Mouse (Mus musculus): ENCODE data around the gene Alg5. TPM values are rescaled to one million over a fixed set of nuclear protein-coding genes. Genes with fewer than 3 reads are reported as not detected.
"Not testable (repeated sequence)": the region's sequence is repeated elsewhere in the genome, so short reads cannot be mapped to it uniquely, and the experiment has no call there.

Gene Alg5
- polyA plus RNA-seq, 1 experiment, result not detected

DNA sequence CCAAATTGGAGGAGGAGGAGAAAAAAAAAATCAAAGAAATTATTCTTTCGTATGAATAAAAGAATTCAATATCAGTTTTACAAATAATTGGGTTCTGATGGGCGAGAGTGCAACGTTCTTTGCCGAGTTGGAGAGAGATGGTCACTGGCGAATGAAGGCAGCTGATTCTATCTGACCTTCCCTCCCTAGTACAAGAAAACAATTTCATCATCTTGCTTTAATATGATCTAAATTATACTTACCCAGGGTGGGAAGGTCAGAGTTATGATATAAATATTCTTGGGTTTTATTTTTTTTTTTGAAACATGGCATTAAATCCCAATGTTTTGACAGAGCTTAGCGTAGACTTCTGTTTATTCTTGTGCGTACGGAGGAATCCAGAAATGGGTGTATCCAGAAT, 22.1 kb downstream of the Alg5 start:
- no peaks in the 10 kb centered on the region for H3K4me1 ChIP-seq (ENCODE audit: control insufficient read depth)
- no peak overlapping the region for H3K4me3 ChIP-seq (replicated peaks)
- no peaks in the 10 kb centered on the region for H3K9me3 ChIP-seq (ENCODE audit: control insufficient read depth, low read length)
- peaks cover 29% of the 10 kb centered on the region for H3K27me3 ChIP-seq (ENCODE audit: control insufficient read depth)
- H3K36me3 ChIP-seq (ENCODE audit: control insufficient read depth), result no peaks in the 10 kb centered on the region
- TF ChIP-seq TAL1 (IDR thresholded peaks at IDR 0.05; ENCODE audit: low read length), result no peak
- TF ChIP-seq GATA1 (IDR thresholded peaks at IDR 0.05; ENCODE audit: low read length), result no peak

DNA sequence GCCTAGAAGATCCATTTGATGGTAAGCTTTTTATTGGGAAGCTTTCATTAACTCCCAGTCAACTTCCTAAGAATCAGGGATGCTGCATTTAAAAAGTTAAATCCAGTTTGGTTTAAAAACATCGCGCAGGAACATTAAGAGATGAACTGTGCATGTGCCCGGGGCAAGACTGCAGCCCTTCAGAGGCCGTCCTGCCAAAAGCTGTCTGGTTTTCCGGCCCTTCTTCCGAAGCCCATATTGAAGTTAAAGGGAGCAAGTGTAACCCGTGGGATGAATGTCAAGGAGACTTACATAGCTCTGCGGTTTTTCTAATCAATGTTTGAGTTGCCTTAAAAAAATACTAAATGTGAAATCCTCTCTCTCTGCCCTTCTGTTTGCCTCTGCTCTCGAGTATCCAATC, 23.9 kb downstream of the Alg5 start:
- Histone ChIP-seq H3K4me1 (ENCODE audit: control insufficient read depth) (no peaks in the 10 kb centered on the region), H3K36me3 (ENCODE audit: control insufficient read depth) (no peaks in the 10 kb centered on the region), H3K4me3 (replicated peaks) (no peak overlapping the region), H3K9me3 (ENCODE audit: control insufficient read depth, low read length) (peaks cover 4% of the 10 kb centered on the region), H3K27me3 (ENCODE audit: control insufficient read depth) (peaks cover 29% of the 10 kb centered on the region)
- no peak for TF ChIP-seq GATA1 (IDR thresholded peaks at IDR 0.05; ENCODE audit: low read length)
- TF ChIP-seq TAL1 (IDR thresholded peaks at IDR 0.05; ENCODE audit: low read length), result no peak

DNA sequence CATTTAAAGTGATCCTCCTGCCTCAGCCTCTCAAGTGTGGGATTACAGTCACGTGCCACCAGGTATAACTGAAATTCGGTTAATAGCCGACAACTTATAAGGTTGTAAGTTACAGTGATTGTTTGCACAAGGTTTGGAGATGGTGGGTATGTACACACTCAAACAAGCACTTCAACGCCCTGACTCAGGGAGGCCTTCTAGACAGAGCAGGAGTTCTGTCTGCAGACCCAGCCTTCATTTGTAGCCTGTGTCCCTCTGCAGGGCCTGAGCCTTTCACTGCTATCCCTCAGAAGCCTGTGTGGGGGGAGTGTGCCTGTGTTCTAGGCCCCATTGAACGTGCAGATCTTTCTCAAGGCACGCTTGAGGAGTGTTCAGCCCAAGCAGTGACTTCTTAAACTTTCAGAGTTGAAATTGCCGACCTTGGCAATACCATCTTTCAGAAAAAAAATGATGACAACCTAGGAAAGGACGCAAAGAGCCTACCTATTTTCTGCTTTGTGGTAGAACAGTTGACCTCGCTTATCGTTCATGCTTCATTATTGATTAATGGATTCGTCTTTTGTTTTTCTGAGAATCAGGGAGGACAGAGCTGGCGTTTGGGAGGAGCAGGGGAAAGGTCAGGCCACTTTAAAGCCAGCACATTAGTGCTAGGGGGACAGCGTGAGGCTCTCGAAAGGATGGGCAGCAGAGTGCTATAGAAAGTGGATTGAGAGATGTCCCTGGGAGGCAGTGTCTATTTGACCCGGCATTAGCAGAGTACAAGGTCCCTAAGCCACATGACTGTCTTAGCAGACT, 25.2 kb downstream of the Alg5 start:
- no peaks in the 10 kb centered on the region for H3K4me1 ChIP-seq (ENCODE audit: control insufficient read depth)
- peaks cover 18% of the 10 kb centered on the region for H3K27me3 ChIP-seq (ENCODE audit: control insufficient read depth)
- TF ChIP-seq GATA1 (IDR thresholded peaks at IDR 0.05; ENCODE audit: low read length) (no peak), TAL1 (IDR thresholded peaks at IDR 0.05; ENCODE audit: low read length) (no peak)
- peaks cover 8% of the 10 kb centered on the region for H3K9me3 ChIP-seq (ENCODE audit: control insufficient read depth, low read length)
- H3K36me3 ChIP-seq (ENCODE audit: control insufficient read depth), result no peaks in the 10 kb centered on the region
- no peak overlapping the region for H3K4me3 ChIP-seq (replicated peaks)

DNA sequence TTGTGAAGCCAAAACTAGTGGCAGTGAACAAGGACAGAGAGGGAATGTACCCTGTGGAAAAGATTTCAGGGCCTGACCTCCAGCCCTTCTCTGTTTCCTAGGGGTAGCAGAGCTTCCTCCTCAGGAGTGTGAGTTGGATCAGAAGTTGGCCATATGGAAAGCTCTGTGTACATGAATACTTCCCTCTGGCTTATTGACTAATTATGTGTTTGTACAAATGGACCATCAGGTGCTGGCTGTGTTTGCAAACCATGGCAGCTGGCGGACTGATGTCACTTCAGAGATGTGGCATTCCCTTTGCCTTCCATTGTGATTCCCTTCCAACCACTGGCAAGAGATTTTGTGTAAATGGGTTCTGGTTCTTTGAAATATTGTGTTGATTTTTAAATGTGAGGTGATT, 25.9 kb downstream of the Alg5 start:
- TF ChIP-seq GATA1 (IDR thresholded peaks at IDR 0.05; ENCODE audit: low read length), result no peak
- no peak for TF ChIP-seq TAL1 (IDR thresholded peaks at IDR 0.05; ENCODE audit: low read length)
- Histone ChIP-seq H3K27me3 (ENCODE audit: control insufficient read depth) (peaks cover 11% of the 10 kb centered on the region), H3K9me3 (ENCODE audit: control insufficient read depth, low read length) (peaks cover 10% of the 10 kb centered on the region), H3K4me3 (replicated peaks) (no peak overlapping the region), H3K4me1 (ENCODE audit: control insufficient read depth) (no peaks in the 10 kb centered on the region), H3K36me3 (ENCODE audit: control insufficient read depth) (no peaks in the 10 kb centered on the region)

DNA sequence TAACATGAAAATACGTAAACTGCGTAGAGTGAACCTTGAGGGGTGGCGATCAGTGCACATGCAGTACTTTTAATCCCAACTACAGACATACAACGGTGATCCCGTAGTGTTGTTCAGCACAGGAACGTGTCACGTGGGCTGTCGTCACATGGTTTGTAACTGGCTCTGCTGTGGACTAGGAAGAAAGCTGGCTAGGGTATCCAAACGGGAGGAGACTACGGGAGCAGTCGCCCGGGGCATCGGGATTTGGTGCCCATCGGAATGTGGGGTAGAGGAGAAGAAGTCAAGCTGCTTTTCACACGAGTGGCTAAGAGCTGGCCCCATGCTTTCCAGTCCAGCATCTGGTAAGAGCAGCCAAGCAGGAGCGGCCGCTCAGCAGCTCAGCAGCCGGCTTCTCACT, 29.1 kb downstream of the Alg5 start:
- Histone ChIP-seq H3K4me3 (replicated peaks) (no peak overlapping the region), H3K4me1 (ENCODE audit: control insufficient read depth) (no peaks in the 10 kb centered on the region), H3K36me3 (ENCODE audit: control insufficient read depth) (no peaks in the 10 kb centered on the region), H3K9me3 (ENCODE audit: control insufficient read depth, low read length) (peaks cover 12% of the 10 kb centered on the region), H3K27me3 (ENCODE audit: control insufficient read depth) (no peaks in the 10 kb centered on the region)
- TF ChIP-seq TAL1 (IDR thresholded peaks at IDR 0.05; ENCODE audit: low read length), result no peak
- TF ChIP-seq GATA1 (IDR thresholded peaks at IDR 0.05; ENCODE audit: low read length), result no peak

DNA sequence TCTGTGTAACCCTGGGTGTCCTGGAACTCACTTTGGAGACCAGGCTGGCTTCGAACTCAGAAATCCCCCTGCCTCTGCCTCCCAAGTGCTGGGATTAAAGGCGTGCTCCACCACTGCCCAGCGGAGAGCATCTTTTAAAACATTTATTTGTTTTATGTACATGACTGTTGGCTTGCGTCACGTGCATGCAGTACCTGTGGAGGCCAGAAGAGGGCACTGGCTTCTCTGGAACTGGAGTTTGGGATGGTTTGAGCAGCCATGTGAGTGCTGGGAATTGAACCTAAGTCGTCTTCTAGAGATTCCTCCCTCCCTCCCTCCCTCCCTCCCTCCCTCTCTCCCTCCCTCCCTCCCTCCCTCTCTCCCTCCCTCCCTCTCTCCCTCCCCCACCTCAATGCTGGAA, 30.2 kb downstream of the Alg5 start:
- H3K27me3 ChIP-seq (ENCODE audit: control insufficient read depth); H3K36me3 ChIP-seq (ENCODE audit: control insufficient read depth); H3K4me1 ChIP-seq (ENCODE audit: control insufficient read depth); H3K4me3 ChIP-seq (replicated peaks): not testable (repeated sequence)
- H3K9me3 ChIP-seq (ENCODE audit: control insufficient read depth, low read length), result peaks cover 12% of the 10 kb centered on the region

DNA sequence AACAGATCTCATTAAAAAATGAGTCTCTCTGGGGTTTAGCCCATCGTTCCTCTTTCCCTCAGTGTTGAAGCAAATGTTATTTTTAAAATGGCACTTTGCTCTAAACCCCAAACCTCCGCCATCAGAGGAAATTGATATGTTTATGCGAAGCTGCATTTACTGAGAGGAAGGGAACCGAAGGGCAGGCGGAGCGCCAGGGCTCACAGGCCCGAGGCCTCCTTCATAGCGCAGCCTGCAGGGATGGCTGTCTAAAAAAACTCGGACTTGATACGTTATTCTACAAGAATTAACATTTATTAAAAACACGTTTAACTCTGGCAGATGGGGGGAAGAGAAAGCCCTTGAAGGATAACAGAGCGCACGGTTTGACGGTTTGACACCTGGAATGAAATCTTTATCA, 30.7 kb downstream of the Alg5 start:
- Histone ChIP-seq H3K4me1 (ENCODE audit: control insufficient read depth) (no peaks in the 10 kb centered on the region), H3K4me3 (replicated peaks) (no peak overlapping the region), H3K36me3 (ENCODE audit: control insufficient read depth) (no peaks in the 10 kb centered on the region), H3K9me3 (ENCODE audit: control insufficient read depth, low read length) (peaks cover 12% of the 10 kb centered on the region), H3K27me3 (ENCODE audit: control insufficient read depth) (no peaks in the 10 kb centered on the region)
- TF ChIP-seq GATA1 (IDR thresholded peaks at IDR 0.05; ENCODE audit: low read length), result no peak
- no peak for TF ChIP-seq TAL1 (IDR thresholded peaks at IDR 0.05; ENCODE audit: low read length)

DNA sequence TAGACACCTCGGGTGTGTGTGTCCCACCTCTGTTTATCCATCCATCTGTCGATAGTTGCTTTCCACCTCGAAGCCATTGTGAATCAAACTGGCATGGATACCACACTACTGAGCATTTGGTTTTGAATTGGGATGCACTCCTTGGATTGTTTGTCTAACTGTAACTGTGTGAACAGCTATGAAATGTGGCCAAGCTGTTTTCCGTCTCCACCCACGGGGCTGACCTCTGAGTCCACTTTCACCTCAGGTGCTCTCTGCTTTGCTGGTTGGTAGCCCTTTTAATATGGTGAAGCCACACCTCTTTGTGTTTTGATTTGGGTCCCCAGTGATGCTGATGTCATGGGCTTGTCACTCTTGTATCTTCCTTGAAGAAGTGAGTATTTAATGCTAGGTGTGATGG, 31.5 kb downstream of the Alg5 start:
- Histone ChIP-seq H3K9me3 (ENCODE audit: control insufficient read depth, low read length) (peaks cover 12% of the 10 kb centered on the region), H3K4me3 (replicated peaks) (no peak overlapping the region), H3K27me3 (ENCODE audit: control insufficient read depth) (no peaks in the 10 kb centered on the region), H3K4me1 (ENCODE audit: control insufficient read depth) (no peaks in the 10 kb centered on the region), H3K36me3 (ENCODE audit: control insufficient read depth) (no peaks in the 10 kb centered on the region)
- TF ChIP-seq GATA1 (IDR thresholded peaks at IDR 0.05; ENCODE audit: low read length), result no peak
- TF ChIP-seq TAL1 (IDR thresholded peaks at IDR 0.05; ENCODE audit: low read length), result no peak

DNA sequence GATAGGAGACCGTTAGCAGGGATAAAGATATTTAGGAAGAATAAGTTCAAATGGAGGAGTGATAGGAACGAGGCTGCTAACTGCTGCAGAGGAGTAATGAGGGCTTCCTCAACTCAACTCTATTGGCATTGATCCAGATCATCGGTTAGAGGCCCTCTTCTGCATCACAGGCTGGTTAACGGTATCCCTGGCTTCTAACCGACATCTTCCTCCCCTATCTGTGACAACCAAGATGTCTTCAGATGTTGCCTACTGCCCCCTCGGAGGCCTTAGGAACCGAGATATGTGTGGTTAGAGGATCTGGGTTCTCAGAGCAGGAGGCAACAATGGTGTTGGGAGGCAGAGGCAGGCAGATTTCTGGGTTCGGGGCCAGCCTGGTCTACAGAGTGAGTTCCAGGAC, 33.3 kb downstream of the Alg5 start:
- TF ChIP-seq TAL1 (IDR thresholded peaks at IDR 0.05; ENCODE audit: low read length), result no peak
- no peak for TF ChIP-seq GATA1 (IDR thresholded peaks at IDR 0.05; ENCODE audit: low read length)
- Histone ChIP-seq H3K4me3 (replicated peaks) (no peak overlapping the region), H3K27me3 (ENCODE audit: control insufficient read depth) (no peaks in the 10 kb centered on the region), H3K36me3 (ENCODE audit: control insufficient read depth) (no peaks in the 10 kb centered on the region), H3K9me3 (ENCODE audit: control insufficient read depth, low read length) (peaks cover 17% of the 10 kb centered on the region), H3K4me1 (ENCODE audit: control insufficient read depth) (no peaks in the 10 kb centered on the region)
